Mouse (Mus musculus) cerebellum, adult 2 months (tissue): ENCODE data around the gene Notch3.

ENCODE experiments used
- CTCF ChIP-seq: fragments of 200-500 bp; IDR thresholded peaks from 2 replicates; pipeline ENCODE4 v1.5.1; 2011; ENCODE audit warnings: low read depth, mild to moderate bottlenecking, control low read depth, low read length, moderate library complexity, borderline replicate concordance; ENCODE audit not compliant: insufficient read depth
- POLR2A ChIP-seq: fragments of 200-500 bp; IDR thresholded peaks from 2 replicates; pipeline ENCODE4 v1.6.1; 2011; ENCODE audit warnings: low read length, control low read depth, borderline replicate concordance; ENCODE audit not compliant: insufficient read depth

DNA sequence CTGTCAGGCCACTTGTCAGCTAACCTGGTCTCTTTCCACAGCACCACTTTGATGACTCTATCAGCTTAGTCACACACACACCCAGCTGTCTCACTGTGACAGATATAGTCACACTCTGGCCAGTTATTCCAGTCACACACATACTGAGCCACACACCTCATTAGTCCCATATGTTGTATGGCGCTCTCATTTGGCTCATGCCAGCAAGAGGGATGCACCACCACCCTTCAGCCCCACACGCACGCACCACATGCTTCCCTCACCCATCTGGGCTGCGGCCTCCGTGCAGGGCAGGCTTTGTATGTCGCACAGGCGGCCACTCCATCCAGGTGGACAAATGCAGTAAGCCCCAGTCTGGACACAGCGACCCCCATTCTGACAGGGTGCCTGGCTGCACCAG, 19.9 kb downstream of the Notch3 start:
- TF ChIP-seq CTCF (no peak), POLR2A (no peak)
